Mouse (Mus musculus) heart, embryonic 12.5 days (tissue): Measurements from ENCODE around the gene Htra2. TPM values are rescaled to one million over a fixed set of nuclear protein-coding genes. Genes with fewer than 3 reads are reported as not detected.

Experiments used
- ATAC-seq: fragments of 200-750 bp; cut with Nextera tagmentation; 2 replicates; pipeline ENCODE4 v1.8.0; 2017; ENCODE audit warnings: moderate TSS enrichment, moderate library complexity; ENCODE audit not compliant: insufficient number of reproducible peaks, low FRiP score
- H3K27ac ChIP-seq: fragments of 300-500 bp; sonication (generic); 2 replicates; pipeline ENCODE4 v1.5.1; 2016; ENCODE audit warnings: mild to moderate bottlenecking, moderate library complexity; ENCODE audit not compliant: poor library complexity, severe bottlenecking
- H3K27me3 ChIP-seq: fragments of 300-500 bp; sonication (generic); replicated peaks from 2 replicates; pipeline ENCODE4 v1.6.1; 2016; ENCODE audit warnings: mild to moderate bottlenecking, moderate library complexity
- H3K36me3 ChIP-seq: fragments of 300-500 bp; sonication (generic); 2 replicates; pipeline ENCODE4 v1.6.1; 2016; ENCODE audit warnings: mild to moderate bottlenecking, moderate library complexity
- H3K4me1 ChIP-seq: fragments of 300-500 bp; sonication (generic); replicated peaks from 2 replicates; pipeline ENCODE4 v1.6.1; 2016; ENCODE audit warnings: mild to moderate bottlenecking
- H3K4me2 ChIP-seq: fragments of 300-500 bp; sonication (generic); 2 replicates; pipeline ENCODE4 v1.6.1; 2016; ENCODE audit warnings: mild to moderate bottlenecking, moderate library complexity
- H3K4me3 ChIP-seq: fragments of 300-500 bp; sonication (generic); 2 replicates; pipeline ENCODE4 v1.5.1; 2016; ENCODE audit warnings: mild to moderate bottlenecking
- H3K9ac ChIP-seq: fragments of 300-500 bp; sonication (generic); 2 replicates; pipeline ENCODE4 v1.6.1; 2016; ENCODE audit warnings: mild to moderate bottlenecking, moderate library complexity
- H3K9me3 ChIP-seq: fragments of 300-500 bp; sonication (generic); replicated peaks from 2 replicates; pipeline ENCODE4 v1.6.1; 2016; ENCODE audit warnings: mild to moderate bottlenecking, moderate library complexity
- WGBS: fragments of 180-500 bp; shearing (Covaris S2); methylation state at CpG from one replicate; pipeline ENCODE4 v1.1.7; 2016; 5-methylcytosine and 5-hydroxymethylcytosine counted together
- polyA plus RNA-seq: library from polyadenylated mRNA; unstranded; fragments of >200 nt; fragmentation: Nextera tagmentation; extraction: Ambion mirVana; gene quantifications from 2 replicates; pipeline ENCODE4 v1.2.1, GENCODE M21; 2016

Gene Htra2
- polyA plus RNA-seq, 1 experiment from 2014 or later, result 86.7 TPM

GRCm38 (mm10) chr6:83044742-83045141 lies 10.3 kb downstream of the Htra2 start:
- Histone ChIP-seq H3K4me3 (no peak overlapping the region), H3K36me3 (0 out of 2 replicates have a peak, but pooled peaks cover 4% of the 10 kb centered on the region), H3K27ac (peak overlapping the region; percentile 66), H3K4me1 (peaks cover 20% of the 10 kb centered on the region), H3K27me3 (peaks cover 68% of the 10 kb centered on the region), H3K4me2 (no peak overlapping the region; the same call in 1 of the 2 replicates), H3K9ac (no peak overlapping the region), H3K9me3 (no peaks in the 10 kb centered on the region)
- peak; percentile 79 for ATAC-seq
- WGBS, result 29% methylated on average over 9 of the region's 9 CpGs

DNA sequence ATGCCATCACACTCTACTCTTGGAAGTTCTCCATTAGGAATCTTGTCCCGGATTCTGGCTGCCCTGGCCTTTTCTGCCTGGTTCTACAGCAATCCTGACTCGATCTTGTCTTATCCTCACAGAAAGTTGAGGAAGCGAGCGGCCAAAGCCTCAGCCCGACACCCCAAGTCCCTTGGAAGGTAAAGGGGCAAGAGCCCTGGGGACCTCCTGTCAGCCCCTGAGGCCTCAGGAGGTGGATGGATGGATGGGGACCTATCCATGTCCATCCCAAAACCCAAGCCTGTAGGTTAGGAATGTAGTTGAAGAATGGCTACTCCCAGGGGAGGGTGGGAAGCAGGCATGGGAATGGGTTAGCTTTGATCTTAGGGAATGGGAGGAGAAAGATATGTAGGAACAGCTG lies 11.1 kb downstream of the Htra2 start:
- no peaks in the 10 kb centered on the region for H3K36me3 ChIP-seq
- H3K9me3 ChIP-seq, result no peaks in the 10 kb centered on the region
- no peak overlapping the region for H3K4me3 ChIP-seq
- H3K4me1 ChIP-seq, result peaks cover 20% of the 10 kb centered on the region
- H3K4me2 ChIP-seq, result no peak overlapping the region
- H3K27me3 ChIP-seq, result peaks cover 64% of the 10 kb centered on the region
- no peak overlapping the region for H3K9ac ChIP-seq
- peak overlapping the region; percentile 66 for H3K27ac ChIP-seq
- 82% methylated on average over 5 of the region's 5 CpGs for WGBS
- no peak for ATAC-seq

- WGBS, result 56% methylated on average over 6 of the region's 6 CpGs
- H3K4me1 ChIP-seq, result peaks cover 22% of the 10 kb centered on the region
- H3K9me3 ChIP-seq, result no peaks in the 10 kb centered on the region
- no peak overlapping the region for H3K4me3 ChIP-seq
- H3K4me2 ChIP-seq, result no peak overlapping the region
- no peak for ATAC-seq
- H3K36me3 ChIP-seq, result no peaks in the 10 kb centered on the region
- peaks cover 59% of the 10 kb centered on the region for H3K27me3 ChIP-seq
- H3K27ac ChIP-seq, result peak overlapping the region; percentile 66; the same call in 1 of the 2 replicates
- H3K9ac ChIP-seq, result no peak overlapping the region
Measured at GRCm38 (mm10) chr6:83043561-83043960, 11.5 kb downstream of the Htra2 start.

DNA sequence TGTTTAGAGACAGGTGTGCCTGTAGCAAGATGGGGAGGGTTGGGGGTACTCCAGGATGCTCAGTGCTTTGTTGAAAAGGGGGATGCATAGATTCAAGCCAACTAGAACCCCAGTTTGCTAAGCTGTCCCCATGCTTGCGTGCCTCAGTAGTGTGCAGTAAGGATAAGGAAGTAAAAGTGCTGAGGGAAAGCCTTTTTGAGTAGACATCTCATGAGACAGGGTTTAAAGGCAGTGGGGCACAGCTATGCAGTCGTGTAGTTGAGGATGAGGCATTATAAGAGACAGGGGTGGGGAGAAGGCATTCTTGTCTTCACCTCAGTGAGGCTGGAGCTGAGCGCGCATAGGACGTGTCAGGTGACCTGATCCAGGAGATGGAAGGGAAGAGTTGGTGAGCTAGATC lies 14.5 kb downstream of the Htra2 start:
- Histone ChIP-seq H3K9me3 (no peaks in the 10 kb centered on the region), H3K4me2 (no peak overlapping the region), H3K27ac (no peak overlapping the region), H3K4me1 (peaks cover 27% of the 10 kb centered on the region), H3K36me3 (no peaks in the 10 kb centered on the region), H3K9ac (no peak overlapping the region), H3K27me3 (peaks cover 62% of the 10 kb centered on the region), H3K4me3 (no peak overlapping the region)
- WGBS, result 76% methylated on average over 5 of the region's 5 CpGs
- no peak for ATAC-seq

GRCm38 (mm10) chr6:83038496-83039012 lies 16.5 kb downstream of the Htra2 start:
- Histone ChIP-seq H3K36me3 (no peaks in the 10 kb centered on the region), H3K9me3 (no peaks in the 10 kb centered on the region), H3K4me3 (peak overlapping the region; percentile 21), H3K27ac (no peak overlapping the region), H3K27me3 (peaks cover 64% of the 10 kb centered on the region), H3K4me2 (peak overlapping the region; percentile 59), H3K9ac (no peak overlapping the region), H3K4me1 (peaks cover 26% of the 10 kb centered on the region)
- peak; percentile 75 for ATAC-seq
- WGBS, result 11% methylated on average over 24 of the region's 24 CpGs

DNA sequence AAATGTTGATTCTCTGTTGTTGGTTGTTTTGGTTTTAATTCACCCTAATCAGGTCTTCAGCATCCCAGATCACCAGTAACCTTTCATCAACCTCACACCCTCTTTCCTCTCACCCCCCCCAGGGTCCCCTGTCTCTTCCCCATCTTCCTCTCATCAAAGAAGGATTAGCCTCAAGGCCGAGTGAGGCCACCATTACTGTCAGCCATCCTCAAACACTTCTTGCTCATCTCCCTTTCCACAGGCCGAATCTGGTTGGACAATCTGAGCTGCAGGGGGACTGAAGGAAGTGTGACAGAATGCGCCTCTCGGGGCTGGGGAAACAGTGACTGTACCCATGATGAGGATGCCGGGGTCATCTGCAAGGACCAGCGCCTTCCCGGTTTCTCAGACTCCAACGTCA lies 17.9 kb downstream of the Htra2 start:
- ATAC-seq, result no peak
- no peak overlapping the region for H3K4me2 ChIP-seq
- H3K27me3 ChIP-seq, result peaks cover 54% of the 10 kb centered on the region
- H3K4me3 ChIP-seq, result no peak overlapping the region
- WGBS, result 70% methylated on average over 8 of the region's 8 CpGs
- H3K9me3 ChIP-seq, result no peaks in the 10 kb centered on the region
- H3K9ac ChIP-seq, result no peak overlapping the region
- H3K36me3 ChIP-seq, result no peaks in the 10 kb centered on the region
- no peak overlapping the region for H3K27ac ChIP-seq
- peaks cover 29% of the 10 kb centered on the region for H3K4me1 ChIP-seq

DNA sequence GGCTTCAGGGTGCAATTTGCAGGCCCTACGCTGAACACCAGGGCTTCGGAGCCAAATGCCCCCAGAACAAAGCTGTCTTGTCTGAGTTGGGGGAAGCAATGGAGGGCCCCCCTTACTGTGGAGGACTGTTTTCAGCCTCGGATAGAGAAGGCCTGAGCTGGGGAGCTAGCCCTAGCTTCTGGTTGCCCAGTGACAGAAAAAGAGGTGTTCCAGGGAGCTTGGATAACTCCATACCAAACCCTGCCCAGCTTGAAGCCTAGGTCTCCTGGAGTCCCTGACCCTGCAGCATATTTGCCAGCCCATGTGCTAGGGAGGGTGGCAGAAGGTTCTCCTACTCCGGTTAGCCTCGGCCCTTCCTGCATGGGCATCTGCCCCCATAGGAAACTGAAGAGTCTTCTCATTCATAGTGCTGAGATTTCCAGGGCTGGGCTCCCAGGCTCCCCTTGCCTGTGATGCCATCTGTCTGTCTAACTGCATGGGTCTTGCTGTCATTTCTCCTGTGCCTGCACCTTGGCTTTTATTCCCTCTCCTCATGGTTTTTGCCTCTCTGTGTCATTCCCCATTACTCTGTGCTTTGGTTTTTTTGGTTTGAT lies 20.5 kb downstream of the Htra2 start:
- Histone ChIP-seq H3K36me3 (peaks cover 6% of the 10 kb centered on the region; the same call in 1 of the 2 replicates), H3K9me3 (no peaks in the 10 kb centered on the region), H3K27ac (peak overlapping the region; percentile 8; the same call in 1 of the 2 replicates), H3K27me3 (peaks cover 58% of the 10 kb centered on the region), H3K4me3 (peak overlapping the region; percentile 73), H3K4me1 (peaks cover 46% of the 10 kb centered on the region), H3K4me2 (peak overlapping the region; percentile 76), H3K9ac (peak overlapping the region; percentile 75; the same call in 1 of the 2 replicates)
- 27% methylated on average over 5 of the region's 5 CpGs for WGBS
- ATAC-seq, result no peak

GRCm38 (mm10) chr6:83033249-83034185 lies 21.6 kb downstream of the Htra2 start, which contains the start of the genes Dok1 and Loxl3:
TSS of gene Dok1 (minus strand) at chr6:83033471.
TSS of gene Loxl3 (plus strand) at chr6:83034173.
- peak; percentile 90 for ATAC-seq
- Histone ChIP-seq H3K9ac (peak within 1 kb of the TSS; percentile 75), H3K27ac (peak within 1 kb of the TSS; percentile 69), H3K4me3 (peak within 1 kb of the TSS; percentile 73), H3K4me1 (peaks cover 43% of the 10 kb centered on the region), H3K36me3 (peaks cover 6% of the 10 kb centered on the region; the same call in 1 of the 2 replicates), H3K4me2 (peak within 1 kb of the TSS; percentile 76), H3K9me3 (no peaks in the 10 kb centered on the region), H3K27me3 (peaks cover 67% of the 10 kb centered on the region)
- under 1% methylated on average over 51 of the region's 51 CpGs for WGBS

DNA sequence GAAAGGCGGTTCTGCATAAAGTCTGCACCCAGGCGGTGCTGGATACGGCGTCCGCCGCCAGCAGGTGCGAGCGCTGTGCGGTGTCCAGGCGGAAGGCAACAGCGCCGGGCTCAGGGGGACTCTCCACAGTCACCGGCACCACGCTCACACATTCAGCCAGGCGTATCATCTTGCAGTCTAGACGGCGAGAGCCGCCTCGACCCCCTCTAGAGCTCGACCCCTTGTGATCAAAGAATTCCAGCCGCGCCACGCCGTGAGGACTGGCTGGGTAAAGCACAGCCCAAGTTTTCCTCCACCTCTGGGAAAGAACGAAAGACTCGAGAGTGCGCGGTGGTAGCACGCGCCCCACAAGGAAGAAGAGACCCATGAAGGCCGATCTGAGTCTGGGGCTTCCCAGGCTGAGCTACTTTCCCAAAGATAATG lies 22.3 kb downstream of the Htra2 start:
- H3K4me1 ChIP-seq, result peaks cover 41% of the 10 kb centered on the region
- peaks cover 70% of the 10 kb centered on the region for H3K27me3 ChIP-seq
- peak overlapping the region; percentile 75 for H3K9ac ChIP-seq
- H3K4me3 ChIP-seq, result peak overlapping the region; percentile 73
- ATAC-seq, result peak; percentile 64
- under 1% methylated on average over 31 of the region's 31 CpGs for WGBS
- peaks cover 6% of the 10 kb centered on the region; the same call in 1 of the 2 replicates for H3K36me3 ChIP-seq
- 0 out of 2 replicates have a peak overlapping the region, but pooled peaks have one; percentile 2 for H3K27ac ChIP-seq
- peak overlapping the region; percentile 76 for H3K4me2 ChIP-seq
- H3K9me3 ChIP-seq, result no peaks in the 10 kb centered on the region

DNA sequence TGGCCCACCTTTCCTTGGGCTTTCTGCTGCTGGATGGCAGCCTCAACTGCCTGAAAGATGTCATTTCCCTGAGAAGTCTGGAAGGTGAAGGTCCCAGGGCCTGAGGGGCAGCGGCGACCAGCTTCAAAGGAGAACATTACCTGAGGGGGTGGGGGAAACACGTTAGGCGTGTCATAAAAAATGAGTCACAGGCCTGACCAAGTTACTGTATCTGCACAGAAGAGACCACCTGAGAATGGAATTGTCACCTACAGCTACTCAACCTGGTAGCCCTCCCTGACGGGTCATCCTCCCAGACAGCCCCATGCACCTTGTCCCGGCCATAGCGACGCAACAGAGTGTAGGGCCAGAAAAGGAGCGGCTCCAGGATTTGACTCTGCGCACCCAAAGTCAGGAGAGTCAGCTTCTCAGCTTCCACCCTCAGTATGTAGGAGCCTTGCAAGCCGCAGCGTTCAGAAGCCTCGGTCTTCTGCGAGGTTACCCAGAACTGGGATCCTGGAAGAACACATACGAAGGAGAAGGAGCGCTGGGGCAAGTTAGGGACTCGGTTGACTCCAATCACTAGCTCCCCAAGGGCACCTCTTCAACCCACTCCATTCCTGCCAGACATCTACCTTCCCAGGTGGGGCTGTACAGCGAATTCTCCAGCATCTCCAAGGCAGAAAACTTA lies 23.0 kb downstream of the Htra2 start:
- H3K36me3 ChIP-seq, result peaks cover 6% of the 10 kb centered on the region; the same call in 1 of the 2 replicates

More for the DNA sequence above, 23.0 kb downstream of the Htra2 start:
- Histone ChIP-seq H3K4me1 (peaks cover 44% of the 10 kb centered on the region), H3K27me3 (peaks cover 70% of the 10 kb centered on the region), H3K4me3 (peak overlapping the region; percentile 73), H3K27ac (no peak overlapping the region), H3K9me3 (no peaks in the 10 kb centered on the region), H3K4me2 (peak overlapping the region; percentile 76), H3K9ac (peak overlapping the region; percentile 75; the same call in 1 of the 2 replicates)
- whole genome bisulfite sequencing, result 37% methylated on average over 18 of the region's 18 CpGs
- ATAC-seq, result no peak
